Mouse (Mus musculus): ENCODE measurements at regions not wholly inside any gene's neighbourhood (a gene's known extent, or its start where the extent isn't known, plus 50 kb on each side); places are given as distances from the start of the nearest gene placed in this dataset.
"Not testable (repeated sequence)": the region's sequence is repeated elsewhere in the genome, so short reads cannot be mapped to it uniquely, and the experiment has no call there.

DNA sequence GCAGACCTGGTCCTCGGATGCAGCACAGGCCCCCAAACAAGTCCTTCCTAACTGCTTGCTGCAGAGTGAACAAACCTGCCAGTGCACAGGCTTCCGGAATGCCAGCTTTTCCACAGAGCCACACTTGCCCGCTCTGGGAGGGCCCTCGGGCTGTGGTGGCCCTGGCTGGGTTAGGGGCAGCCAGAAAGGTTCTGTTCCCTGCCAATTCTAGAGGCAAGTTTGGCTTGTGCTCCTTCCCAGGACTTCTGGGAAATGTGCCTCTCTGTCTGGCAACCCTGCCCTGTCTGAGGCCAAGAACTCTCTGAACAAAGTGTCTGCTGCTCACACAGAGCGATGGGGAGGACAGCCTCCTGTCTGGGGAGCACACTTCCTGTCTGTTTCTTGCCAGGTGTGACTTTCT, 66.4 kb downstream of the Xrcc2 start:
- in situ Hi-C loops (cut with MboI; ENCODE audit: low pct_unique_long_range_greater_than_20kb in 1 of 2, low sequenced_read_pairs in 2 of 2, unreplicated experiment in 1 of 2), result no loop called here

- in situ Hi-C loops (cut with MboI; ENCODE audit: low pct_unique_long_range_greater_than_20kb in 1 of 2, low sequenced_read_pairs in 2 of 2, unreplicated experiment in 1 of 2), result no loop called here
Measured at GRCm38 (mm10) chr5:25638097-25638496, 67.5 kb downstream of the Xrcc2 start.

GRCm38 (mm10) chr5:25632861-25633535, 72.6 kb downstream of the Xrcc2 start:
- in situ Hi-C loops (cut with MboI; ENCODE audit: low pct_unique_long_range_greater_than_20kb in 1 of 2, low sequenced_read_pairs in 2 of 2, unreplicated experiment in 1 of 2), result no loop called here

GRCm38 (mm10) chr5:25629731-25630130, 75.9 kb downstream of the Xrcc2 start:
- in situ Hi-C loops (cut with MboI; ENCODE audit: low pct_unique_long_range_greater_than_20kb in 1 of 2, low sequenced_read_pairs in 2 of 2, unreplicated experiment in 1 of 2), result loop anchor here in 1 of 2 experiments (10.0 kb wide), 1 partner anchor 105 kb away; no protein-coding TSS in a partner anchor

- in situ Hi-C loops (cut with MboI; ENCODE audit: low pct_unique_long_range_greater_than_20kb in 1 of 2, low sequenced_read_pairs in 2 of 2, unreplicated experiment in 1 of 2), result loop anchor here in 1 of 2 experiments (10.0 kb wide), 1 partner anchor 106 kb away; no protein-coding TSS in a partner anchor
Measured at GRCm38 (mm10) chr5:25628504-25628903, 77.1 kb downstream of the Xrcc2 start.

DNA sequence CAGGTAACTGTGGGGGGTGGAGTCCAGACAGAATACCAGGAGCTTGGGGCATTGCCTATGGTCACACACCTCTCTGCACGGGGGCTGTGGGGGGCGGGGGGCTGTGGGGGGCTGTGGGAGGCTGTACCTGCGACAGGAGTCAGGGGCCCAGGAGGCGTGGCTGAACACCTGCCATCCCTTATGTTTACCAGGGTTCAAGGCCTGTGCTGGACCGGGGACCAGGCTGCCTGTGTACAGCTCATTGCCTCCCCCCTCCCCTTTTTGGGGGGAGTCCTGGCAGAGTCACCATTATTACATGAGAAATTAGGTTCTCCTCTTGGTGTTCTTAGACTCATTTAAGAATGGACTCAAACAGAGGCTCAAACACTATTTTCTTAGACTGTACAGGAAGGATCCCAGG, 78.5 kb downstream of the Xrcc2 start:
- in situ Hi-C loops (cut with MboI; ENCODE audit: low pct_unique_long_range_greater_than_20kb in 1 of 2, low sequenced_read_pairs in 2 of 2, unreplicated experiment in 1 of 2), result loop anchor here in 1 of 2 experiments (10.0 kb wide), 1 partner anchor 108 kb away; no protein-coding TSS in a partner anchor

GRCm38 (mm10) chr5:25624029-25624428, 81.6 kb downstream of the Xrcc2 start:
- in situ Hi-C loops (cut with MboI; ENCODE audit: low pct_unique_long_range_greater_than_20kb in 1 of 2, low sequenced_read_pairs in 2 of 2, unreplicated experiment in 1 of 2), result loop anchor here in 1 of 2 experiments (10.0 kb wide), 1 partner anchor 111 kb away; no protein-coding TSS in a partner anchor

GRCm38 (mm10) chr5:25619872-25620271, 85.8 kb downstream of the Xrcc2 start:
- in situ Hi-C loops (cut with MboI; ENCODE audit: low pct_unique_long_range_greater_than_20kb in 1 of 2, low sequenced_read_pairs in 2 of 2, unreplicated experiment in 1 of 2), result loop anchor here in 1 of 2 experiments (10.0 kb wide), 1 partner anchor 115 kb away; no protein-coding TSS in a partner anchor

DNA sequence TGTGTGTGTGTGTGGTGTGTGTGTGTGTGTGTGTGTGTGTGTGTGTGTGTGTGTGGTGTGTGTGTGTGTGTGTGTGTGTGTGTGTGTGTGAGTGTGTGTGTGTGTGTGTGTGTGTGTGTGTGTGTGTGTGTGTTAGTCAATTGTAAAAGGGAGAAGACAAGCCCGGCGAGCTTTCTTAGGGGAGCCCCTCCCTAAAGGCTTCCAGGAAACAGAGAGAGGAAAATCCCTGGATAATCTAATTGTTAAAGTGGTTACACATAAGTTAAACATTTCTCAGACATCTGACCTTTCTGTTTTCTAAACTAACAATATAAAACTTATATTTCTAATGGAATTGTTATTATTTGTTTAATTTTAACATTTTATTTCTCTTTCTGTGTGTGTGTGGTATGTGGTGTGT, 86.3 kb downstream of the Xrcc2 start:
- in situ Hi-C loops (cut with MboI; ENCODE audit: low pct_unique_long_range_greater_than_20kb in 1 of 2, low sequenced_read_pairs in 2 of 2, unreplicated experiment in 1 of 2), result not testable (repeated sequence)

- in situ Hi-C loops (cut with MboI; ENCODE audit: low pct_unique_long_range_greater_than_20kb in 1 of 2, low sequenced_read_pairs in 2 of 2, unreplicated experiment in 1 of 2), result no loop called here
Measured at GRCm38 (mm10) chr5:25614659-25615061, 91.0 kb downstream of the Xrcc2 start.

GRCm38 (mm10) chr5:25613844-25614658, 91.6 kb downstream of the Xrcc2 start:
- in situ Hi-C loops (cut with MboI; ENCODE audit: low pct_unique_long_range_greater_than_20kb in 1 of 2, low sequenced_read_pairs in 2 of 2, unreplicated experiment in 1 of 2), result no loop called here

GRCm38 (mm10) chr5:25612036-25612705, 93.5 kb downstream of the Xrcc2 start:
- in situ Hi-C loops (cut with MboI; ENCODE audit: low pct_unique_long_range_greater_than_20kb in 1 of 2, low sequenced_read_pairs in 2 of 2, unreplicated experiment in 1 of 2), result no loop called here

GRCm38 (mm10) chr5:25609911-25610310, 94.0 kb downstream of the Cct8l1 start:
- in situ Hi-C loops (cut with MboI; ENCODE audit: low pct_unique_long_range_greater_than_20kb in 1 of 2, low sequenced_read_pairs in 2 of 2, unreplicated experiment in 1 of 2), result no loop called here

DNA sequence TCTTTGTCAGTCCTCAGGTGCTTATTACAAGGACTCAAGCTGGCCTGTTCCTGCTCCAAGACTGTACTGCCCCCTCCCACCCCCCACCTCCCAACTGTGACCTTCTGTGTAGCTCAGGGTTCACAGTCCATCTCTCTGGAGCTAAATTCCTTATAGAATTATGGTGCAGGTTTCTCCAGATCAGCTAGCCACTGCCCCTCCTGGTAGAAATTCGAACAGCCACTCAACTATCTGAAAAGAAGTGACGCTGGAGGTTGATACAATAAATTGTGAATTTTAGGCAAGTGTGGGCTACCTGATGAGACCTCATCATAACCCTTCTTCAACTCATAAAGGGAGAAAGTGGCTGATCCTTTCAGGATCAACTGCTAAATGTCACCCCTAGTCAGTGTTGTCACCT, 86.3 kb downstream of the Cct8l1 start:
- in situ Hi-C loops (cut with MboI; ENCODE audit: low pct_unique_long_range_greater_than_20kb in 1 of 2, low sequenced_read_pairs in 2 of 2, unreplicated experiment in 1 of 2), result no loop called here

- in situ Hi-C loops (cut with MboI; ENCODE audit: low pct_unique_long_range_greater_than_20kb in 1 of 2, low sequenced_read_pairs in 2 of 2, unreplicated experiment in 1 of 2), result loop anchor here (10.0 kb wide), 2 partner anchors 175 to 185 kb away; no protein-coding TSS in a partner anchor
Measured at GRCm38 (mm10) chr5:25599363-25599762, 83.5 kb downstream of the Cct8l1 start.

- in situ Hi-C loops (cut with MboI; ENCODE audit: low pct_unique_long_range_greater_than_20kb in 1 of 2, low sequenced_read_pairs in 2 of 2, unreplicated experiment in 1 of 2), result loop anchor here (10.0 kb wide), 2 partner anchors 173 to 183 kb away; no protein-coding TSS in a partner anchor
Measured at GRCm38 (mm10) chr5:25597786-25598185, 81.9 kb downstream of the Cct8l1 start.

GRCm38 (mm10) chr5:25591709-25592108, 75.8 kb downstream of the Cct8l1 start:
- in situ Hi-C loops (cut with MboI; ENCODE audit: low pct_unique_long_range_greater_than_20kb in 1 of 2, low sequenced_read_pairs in 2 of 2, unreplicated experiment in 1 of 2), result loop anchor here (10.0 kb wide), 2 partner anchors 167 to 177 kb away; no protein-coding TSS in a partner anchor

Measured in mouse embryonic stem cell (cell line).